Mouse (Mus musculus) skeletal muscle tissue, adult 2 months (tissue): ENCODE data around the gene Anxa4.

Source experiments
- DNase-seq: peaks from one replicate; pipeline ENCODE4 v3.0.0-alpha.2; 2012; ENCODE audit warnings: low read depth, low spot score

Anxa4 gene

DNA sequence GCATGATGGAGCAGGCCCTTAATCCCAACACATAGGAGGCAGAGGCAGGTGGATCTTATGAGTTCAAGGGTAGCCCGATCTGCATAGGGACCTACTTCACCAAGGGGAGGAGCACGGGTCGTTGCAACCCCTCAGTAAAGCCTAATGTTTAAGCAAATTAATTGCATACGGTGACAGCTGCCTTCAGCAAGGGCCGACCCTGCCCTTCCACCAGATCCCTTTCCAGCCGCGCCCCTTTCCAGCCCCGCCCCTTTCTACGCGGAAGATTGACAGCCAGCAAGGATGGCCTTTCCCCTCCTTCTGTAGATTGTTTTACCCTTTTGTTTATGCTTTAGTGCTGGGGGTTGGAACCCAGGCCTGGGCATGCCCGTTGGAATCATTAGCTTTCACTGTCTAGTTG, 8.0 kb upstream of the Anxa4 start:
- no peak for DNase-seq

DNA sequence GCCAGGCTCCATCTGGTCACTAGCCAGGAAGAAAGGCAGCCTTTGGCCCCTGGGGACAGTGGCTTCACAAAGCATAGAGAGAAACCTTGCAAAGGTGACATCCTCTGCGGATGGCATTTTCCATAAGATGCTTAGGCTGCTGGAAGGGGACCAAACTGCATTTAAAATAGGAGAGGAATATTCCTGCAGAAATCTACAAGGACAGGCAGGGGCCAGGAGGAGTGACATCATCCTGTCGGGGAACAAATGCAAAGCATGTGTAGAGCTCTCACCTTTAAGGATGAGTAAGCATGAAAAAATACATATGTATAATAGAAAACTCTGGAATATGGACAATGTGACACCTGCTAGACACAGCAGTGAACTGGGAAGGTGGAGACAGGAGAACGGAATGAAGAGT, 7.1 kb upstream of the Anxa4 start:
- no peak for DNase-seq

DNA sequence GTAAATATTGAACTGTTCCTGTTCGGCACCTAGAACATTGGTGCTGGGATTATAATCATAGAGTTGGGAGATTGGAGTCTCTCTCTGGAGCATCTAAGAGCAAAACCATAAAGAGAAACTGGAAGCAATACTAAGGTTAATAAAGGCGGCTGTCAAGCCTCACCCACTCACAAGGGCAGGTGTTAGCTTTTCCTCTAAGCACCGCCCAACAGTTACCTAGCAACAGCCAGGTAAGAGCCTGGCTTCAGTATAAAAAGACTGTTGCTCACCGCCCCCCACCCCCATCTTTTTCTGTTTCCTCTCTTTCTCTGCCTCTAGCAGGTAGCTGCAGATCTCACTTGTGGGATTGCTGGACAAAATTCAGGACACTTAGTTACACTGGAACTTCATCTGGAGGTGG, 4.1 kb upstream of the Anxa4 start:
- DNase-seq: no peak

DNA sequence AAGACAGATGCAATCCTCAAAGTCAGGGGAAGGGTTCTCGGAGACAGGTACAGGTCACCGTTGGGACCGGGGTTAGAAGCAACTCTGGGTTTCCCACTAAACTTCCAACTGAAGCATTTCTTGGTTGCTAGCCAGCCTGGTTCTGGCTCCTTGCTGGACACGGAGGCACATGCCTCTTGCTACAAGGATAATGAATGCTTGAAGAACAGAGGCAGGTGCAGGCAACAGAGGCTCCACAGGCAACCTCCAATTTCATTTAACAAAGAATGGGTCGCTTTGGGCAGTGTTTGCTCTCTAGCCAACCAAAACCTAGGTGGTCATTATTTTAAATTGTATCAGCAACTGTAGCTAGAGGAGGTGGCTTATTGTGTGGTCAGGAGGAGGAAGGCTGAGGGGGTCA, 573 bp upstream of the Anxa4 start:
- no peak for DNase-seq

DNA sequence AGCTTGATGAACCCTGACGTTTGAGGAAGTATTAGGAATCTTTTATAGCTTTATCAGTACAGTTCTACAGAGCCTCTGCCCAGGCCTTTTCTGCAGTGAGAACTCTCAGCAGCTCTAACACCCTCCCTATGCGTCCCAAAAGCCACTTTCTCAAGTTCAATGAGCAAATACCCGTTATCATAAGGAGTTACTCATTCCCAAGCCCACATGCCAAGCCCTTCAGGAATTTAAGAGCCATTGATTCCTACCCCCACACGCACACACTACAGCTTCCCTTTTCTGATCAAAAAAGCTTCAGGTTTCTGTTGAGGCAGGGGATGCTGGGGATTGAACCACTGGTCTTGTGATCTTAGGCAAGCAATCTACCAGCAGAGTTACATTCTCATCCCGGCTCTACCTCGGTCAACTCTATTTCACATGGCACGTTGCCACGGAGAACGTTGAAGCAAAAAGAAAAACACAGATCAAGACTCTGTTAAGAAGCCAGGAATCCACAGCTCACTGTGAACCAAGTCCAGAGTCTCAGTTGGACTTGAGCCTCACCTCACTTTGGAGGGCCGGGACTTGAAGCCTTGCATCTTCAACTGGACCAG, 2.9 kb downstream of the Anxa4 start:
- DNase-seq: no peak

DNA sequence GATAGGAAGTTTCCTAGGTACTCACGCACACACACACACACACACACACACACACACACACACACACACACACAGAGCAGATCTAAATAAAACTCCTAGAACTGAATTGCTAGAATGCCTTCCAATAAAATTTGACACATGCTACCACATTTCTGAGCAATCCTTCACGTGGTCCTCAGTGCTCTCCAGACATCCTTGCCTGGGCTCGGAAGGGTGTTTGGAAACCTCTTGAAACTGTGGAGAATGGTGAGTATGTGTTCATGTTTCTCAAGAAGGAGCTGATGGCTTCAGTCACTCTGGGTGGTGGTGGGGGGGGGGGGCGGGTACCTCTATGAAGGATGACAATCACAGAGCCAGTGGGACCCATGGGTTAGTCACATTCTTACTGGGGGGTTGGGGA, 5.1 kb downstream of the Anxa4 start:
- no peak for DNase-seq

DNA sequence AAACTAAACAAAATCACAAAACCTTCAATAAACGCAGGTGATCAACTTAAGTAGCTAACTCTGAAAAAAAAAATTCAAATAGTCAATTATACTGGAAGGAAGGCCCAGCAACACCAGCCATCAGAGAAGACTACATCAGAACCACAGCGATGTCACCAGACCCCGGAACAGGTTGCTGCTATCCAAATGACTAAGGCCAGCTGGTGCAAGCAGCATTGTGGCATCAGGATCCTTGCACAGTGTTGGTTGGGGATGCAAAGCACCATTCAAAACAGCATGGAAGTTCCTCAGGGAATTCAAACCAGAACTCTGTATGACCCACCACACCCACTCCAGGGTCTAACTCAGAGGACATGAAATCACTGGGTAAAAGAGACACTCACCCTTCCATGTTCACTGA, 6.8 kb downstream of the Anxa4 start:
- DNase-seq: no peak

DNA sequence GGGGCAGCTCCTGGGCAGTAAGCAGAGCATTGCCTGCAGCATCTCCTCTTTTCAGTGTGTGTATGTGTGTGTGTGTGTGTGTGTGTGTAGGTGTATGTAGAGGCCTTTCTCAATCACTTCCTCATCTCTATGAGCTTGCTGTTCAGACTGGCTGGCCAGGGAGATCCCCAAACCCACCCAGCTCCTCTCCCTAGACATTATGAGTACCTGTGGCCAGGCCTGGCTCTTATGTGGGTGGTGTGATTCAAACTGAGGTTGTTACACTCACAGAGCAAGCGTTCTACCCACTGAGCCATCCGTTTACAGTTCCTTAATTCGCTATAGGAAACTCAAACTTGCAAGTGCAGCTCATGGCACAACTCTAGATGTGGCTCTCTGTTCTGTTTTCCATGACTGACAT, 8.6 kb downstream of the Anxa4 start:
- DNase-seq: no peak

DNA sequence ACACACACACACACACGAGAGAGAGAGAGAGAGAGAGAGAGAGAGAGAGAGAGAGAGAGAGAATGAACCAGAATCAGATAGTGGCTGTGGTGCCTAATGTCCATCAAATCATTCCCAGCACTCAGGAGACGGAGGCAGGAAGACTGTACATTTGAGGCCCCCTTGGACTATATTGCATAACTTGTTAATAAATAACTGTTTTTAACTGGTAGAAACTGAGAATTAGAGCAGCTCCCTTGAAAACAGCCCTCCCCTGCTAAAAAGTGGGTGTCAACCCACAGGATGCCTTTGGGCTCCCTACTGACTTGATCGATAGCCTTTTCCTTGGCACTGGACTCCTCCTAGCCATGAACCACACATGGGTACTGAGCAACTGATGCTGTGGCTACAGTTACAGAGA, 11.0 kb downstream of the Anxa4 start:
- no peak for DNase-seq

DNA sequence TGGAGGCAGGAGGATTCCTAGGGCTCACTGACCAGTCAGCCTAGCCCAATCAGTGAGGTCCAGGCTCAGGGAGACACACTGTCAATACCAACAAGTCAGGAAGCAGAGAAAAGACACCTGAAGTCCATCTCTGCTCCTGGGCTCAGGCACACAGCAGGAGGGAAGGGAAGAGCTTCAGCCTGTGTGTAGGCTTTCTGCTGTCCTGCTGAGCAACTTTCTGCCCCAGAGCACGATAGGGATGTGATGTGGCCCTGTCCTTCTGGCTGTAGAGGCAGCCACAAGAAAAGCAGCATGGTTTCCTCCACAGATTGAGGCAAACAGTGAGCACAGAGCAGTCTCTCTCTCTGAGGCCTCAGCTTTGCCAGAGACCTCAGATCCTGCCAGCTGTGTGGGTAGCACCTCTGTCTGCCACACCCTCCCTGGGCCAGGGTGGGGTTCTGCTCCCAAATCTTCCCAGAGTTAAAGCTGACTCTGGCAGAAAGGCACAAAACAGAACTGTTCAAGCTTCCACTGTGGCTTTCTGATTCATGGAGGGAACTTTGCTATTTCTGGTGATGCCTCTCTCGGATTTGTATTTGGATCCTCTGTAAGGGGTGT, 11.9 kb downstream of the Anxa4 start:
- DNase-seq: no peak

DNA sequence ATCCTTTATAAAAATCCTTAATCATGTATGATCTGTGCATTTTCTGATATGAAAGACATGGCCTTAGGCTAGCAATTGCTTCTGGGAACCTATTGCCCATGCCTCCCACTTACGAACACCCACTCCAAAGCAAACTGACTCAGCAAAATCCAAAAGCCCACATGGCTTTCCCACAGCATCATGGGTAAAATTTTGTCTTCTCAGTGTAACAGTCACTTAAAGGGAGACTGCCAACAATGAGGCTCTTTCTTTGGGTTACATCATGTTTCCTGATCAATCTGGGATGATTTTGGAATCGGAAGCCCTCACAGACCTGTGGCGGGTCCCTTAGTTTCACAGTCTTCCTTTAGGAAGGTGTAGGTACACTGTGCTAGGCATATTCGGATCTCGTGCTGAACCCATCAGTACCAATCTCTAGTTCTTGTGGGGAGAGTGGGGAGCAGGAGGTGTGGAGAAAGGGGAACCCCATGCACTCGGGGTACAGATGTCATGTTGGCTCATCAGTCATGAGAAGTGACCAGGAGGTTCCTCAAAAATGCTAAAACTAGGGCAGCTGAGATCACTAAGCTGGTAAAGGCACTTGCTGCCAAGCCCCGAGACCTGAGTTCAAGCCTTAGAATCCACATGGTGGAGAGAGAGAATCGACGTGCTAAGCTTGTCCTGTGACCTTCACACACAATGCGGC, 14.3 kb downstream of the Anxa4 start:
- DNase-seq: no peak

DNA sequence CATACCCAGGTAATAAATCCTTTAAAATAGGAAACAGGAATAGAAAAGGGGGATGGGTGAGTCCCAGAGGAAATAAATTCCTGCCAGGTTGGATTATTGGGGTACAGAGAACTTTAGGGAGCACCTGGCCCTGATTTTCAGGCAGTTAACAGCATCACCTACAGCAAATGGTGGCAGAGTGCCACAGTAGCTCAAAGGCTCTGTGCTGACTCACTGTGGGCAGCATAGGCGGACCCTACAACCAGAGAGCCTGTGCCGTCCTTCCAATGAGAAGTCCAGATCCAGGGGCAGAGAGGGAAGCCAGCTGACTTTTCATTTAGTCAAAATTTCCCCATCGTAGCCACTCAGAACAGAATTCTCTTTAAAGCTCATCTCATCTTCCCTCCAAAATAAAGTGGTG, 16.2 kb downstream of the Anxa4 start:
- DNase-seq: no peak

DNA sequence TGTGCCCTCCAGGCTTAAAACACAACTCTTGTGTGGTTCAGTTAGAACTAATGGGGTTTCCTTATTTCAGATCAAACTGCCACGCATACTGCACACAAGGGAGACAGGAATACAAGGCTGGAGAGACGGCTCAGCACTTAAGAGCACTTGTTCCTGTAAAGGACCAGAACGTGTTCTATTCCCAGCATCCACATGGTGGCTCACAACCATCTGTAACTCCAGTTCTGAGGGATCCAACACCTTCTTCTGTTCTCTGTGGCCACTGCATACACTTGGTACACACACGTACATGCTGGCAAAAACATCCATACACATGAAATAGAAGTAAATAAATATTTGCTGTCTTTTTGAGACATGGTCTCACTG, 16.7 kb downstream of the Anxa4 start:
- DNase-seq: no peak

DNA sequence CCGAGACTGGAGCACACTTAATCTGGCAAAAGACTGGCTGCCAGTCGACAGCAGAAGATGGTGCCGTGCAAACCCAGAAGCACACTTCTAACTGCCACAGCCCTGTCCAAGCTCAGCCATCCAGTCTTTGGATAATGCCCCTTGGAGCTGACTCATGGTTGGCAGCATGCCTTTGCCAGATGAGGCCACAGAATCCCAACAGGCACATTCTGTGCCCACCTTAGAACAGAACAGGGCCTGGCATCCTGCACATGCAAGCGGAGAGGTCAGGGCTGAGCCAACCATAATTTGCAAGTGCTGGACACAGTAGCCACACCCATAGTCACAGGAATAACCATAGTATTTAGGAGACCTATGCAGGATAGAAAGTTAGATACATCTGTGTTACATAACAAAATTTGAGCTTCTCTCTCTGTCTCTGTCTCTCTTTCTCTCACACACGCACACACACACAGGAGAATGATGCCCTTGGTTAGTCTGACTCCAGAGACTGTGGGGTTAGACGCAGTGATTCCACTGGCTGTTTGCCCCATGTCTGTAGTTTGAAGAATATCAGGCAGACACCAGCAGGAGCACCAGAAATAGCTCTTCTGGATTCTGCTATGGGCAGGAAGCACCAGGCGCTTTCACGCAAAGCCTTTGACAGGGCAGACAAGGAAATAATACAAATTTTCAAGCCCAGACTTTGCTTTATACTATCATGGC, 17.2 kb downstream of the Anxa4 start:
- DNase-seq: peak; percentile 67

DNA sequence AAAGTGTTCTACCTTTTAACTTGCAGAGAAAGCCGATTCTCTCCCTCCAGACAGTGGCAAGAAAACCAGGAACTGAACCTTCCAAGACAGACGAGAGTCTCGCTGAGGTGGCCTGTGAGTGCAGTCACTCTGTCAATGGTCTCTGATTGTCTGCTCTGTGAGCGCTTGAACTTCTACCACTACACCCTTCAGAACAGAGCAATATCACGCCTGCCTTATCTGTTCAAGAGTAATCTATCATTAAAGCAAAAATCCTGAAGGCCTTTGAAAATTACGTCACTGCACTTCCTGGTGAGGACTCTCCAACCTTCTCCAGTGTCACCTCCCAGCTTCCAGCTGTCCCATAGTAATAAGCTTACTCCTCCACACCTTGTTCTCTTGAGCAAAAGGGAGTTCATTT, 18.4 kb downstream of the Anxa4 start:
- no peak for DNase-seq

DNA sequence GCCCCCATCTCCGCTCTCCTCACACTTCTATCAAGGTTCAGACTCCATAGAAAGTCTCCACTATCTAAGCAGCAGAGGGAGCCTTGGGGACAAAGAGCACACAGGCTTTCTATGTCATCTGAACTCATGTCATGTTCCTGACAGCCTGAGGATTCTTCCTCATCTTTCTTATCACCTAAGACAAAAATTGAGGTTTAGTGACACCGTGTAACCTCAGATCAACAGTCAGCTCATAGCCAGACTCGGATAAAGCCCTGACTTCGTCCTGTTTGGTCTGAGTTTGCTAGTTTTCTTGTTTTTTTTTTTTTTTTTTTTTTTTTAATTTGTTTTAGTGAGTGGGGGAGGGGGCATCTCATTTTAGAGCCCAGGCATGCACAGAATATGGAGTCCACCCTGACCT, 19.6 kb downstream of the Anxa4 start:
- no peak for DNase-seq

DNA sequence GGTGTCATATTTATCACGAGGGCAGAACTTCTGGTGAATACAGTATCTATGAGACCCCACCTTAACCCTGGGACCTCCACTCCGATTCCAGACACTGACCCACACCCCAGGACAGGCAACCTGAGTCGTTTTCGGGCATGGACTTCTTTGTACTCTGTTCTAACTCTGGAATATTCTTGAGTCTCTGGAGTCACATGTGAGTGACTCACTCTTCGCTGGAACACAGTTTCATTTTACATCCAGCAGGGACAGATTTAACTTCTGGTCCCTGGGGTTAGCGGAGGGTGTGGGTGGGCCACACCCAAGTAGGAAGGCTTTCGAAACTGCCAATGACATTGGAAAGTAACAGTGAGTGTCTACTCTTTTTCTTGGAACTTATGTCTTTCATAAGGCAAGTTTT, 20.8 kb downstream of the Anxa4 start:
- peak; percentile 80 for DNase-seq

DNA sequence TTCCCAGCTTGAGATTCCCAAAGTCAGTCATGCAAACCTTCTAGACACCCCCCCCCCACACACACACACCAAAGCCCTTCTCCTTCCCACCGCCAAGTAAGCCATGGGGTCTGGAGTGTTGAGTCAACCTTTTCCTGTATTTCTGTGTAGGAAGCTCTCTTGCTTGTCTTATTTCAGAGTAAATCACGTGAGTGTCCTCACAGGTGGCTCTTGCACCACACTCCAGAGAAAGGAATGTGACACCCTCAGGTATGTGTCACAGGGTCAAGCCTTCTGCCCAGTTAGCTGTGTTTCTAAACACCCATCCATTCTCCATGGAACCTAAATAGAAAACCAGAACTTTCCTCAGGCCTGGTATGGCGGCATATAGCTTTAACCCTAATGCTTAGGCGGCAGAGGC, 24.4 kb downstream of the Anxa4 start:
- DNase-seq: no peak

DNA sequence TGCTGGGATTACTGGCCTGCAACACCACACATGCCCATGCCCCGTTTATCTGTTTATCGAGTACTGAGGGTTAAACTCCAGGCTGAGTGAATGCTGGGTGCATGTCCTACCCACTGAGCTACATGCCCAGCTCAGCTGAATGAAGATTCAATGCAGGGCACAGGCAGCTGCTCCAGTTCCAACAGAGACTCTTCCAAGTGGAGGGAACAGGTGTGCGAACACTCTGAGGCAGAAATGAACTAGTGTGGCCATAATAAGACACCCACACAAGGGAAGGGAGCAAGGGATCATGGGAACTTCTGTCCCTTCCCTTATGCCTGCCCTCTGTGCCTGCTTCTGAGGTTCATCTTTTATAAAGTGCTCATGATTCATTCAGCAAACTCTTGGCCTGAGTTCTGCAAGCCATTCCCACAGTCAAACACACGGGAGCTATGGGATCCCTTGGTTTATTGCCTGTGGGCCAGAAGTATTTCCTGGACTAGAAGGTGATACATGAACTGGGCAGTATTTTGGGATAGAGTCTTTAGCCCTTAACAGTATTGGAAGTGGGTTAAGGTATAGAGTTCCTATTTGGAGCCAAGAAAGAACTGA, 25.1 kb downstream of the Anxa4 start:
- DNase-seq: no peak

DNA sequence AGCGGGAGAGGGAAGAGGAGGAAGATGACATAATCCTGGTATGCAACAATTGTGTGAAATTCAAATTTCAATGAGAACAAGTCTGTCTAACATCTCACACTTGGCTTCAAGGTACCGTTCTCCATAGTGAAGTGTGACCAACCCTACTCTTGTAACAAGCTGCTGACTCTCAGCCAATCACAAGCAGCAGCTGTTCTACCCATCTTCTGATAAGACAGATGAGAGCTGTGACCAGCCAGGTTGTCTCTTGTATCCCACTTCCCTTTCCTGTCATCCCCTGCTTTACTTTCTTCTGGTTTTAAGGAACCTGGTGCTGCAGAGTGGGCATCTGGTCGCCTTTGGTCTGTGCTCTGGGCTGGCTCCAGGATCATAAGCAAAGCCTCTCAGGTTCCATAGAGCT, 25.9 kb downstream of the Anxa4 start:
- DNase-seq: no peak

DNA sequence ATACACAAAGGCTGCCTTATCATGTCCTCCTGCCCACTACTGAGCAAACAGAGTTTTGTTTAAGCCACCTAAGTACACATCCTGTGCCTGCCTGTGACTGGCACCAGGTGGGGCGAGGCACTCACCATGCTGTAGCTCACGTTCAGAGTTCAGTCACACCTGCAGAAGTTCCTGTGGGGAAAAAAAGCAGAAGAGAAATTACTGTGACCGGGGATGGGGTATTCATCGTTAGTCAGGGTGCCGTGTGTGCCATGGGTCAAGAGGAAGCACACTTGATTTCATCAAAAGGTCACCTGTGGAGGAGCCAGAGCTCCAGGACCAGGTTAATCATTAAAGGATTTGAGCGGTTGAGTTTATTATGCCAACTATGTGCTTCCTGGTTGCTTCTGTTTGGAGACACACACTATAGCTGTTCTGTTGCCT, 27.7 kb downstream of the Anxa4 start:
- DNase-seq: no peak

DNA sequence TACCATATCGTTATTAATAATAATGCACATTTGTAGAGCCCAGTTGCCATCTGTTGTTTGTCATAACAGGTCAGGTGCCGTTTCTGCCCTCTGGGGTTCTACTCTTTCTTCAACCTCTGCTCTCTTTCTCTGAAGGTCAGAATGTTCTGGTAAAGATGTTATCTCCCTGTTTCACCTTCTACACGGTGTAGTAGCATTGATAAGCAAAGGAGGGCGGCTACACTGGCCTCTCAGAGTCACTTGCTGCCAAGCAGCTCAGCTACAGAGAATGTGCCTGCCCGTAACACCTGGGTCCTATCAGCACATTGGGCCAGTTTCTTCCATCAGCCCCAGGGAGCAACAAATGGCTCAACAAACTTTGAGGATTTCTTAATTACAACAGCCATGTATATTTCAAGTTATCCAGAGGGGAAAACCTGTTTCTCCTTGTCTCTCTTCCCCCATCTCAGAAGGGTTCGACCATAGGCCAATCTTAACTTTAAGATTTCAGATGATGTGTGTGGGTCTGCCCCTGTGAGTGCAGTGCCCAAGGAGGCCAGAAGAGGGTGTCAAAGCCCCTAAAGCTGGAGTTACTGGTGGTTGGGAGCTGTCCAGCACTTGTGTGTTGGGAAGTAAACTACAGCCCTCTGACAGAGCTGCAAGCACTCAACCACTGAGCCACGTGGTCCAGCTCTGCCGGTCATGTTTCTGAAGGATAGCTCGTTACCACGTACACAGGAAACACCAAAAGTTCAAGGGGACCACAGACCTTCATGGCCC, 39.1 kb downstream of the Anxa4 start:
- no peak for DNase-seq
